In genomic region chr6:73386261-73386660, GRCm38 (mm10) we compare ENCODE assay signal across 29 mouse cellular contexts.
DNase-seq lines count a peak whose midpoint lies in the region; ATAC-seq and TF ChIP-seq lines count a peak whose summit lies in the region.
"Had no signal": no experiment of that assay in that cellular context is flagged by ENCODE, and none has a peak within 500 bp of the region (broad histone marks: within the 10 kb centered on the region; RNA-seq: fewer than 3 reads in every experiment).

No protein-coding gene starts in this region.

- DNase-seq in cerebellum, postnatal 4 days (ENCODE audit: low spot score in 2 of 2): no peak
- peak; percentile 13 for DNase-seq in heart, adult 8-10 months (ENCODE audit: low spot score)
- no peak for DNase-seq in heart, postnatal 25 days (ENCODE audit: low spot score)
- peak; percentile 86 to 98 for DNase-seq in cerebellum, adult 2 months
- DNase-seq in cerebellum, postnatal 14 days: peak; percentile 85 to 92
- no peak for DNase-seq in kidney, adult 8-10 months
- DNase-seq: adrenal gland, adult 8-10 months; heart, postnatal 4 days; kidney, adult 11 months; kidney, postnatal 36 days; left cerebral cortex, postnatal 4 days; liver, postnatal 0 days; lung, postnatal 36 days; right cerebral cortex, postnatal 4 days; thymus, adult 18-20 months; thymus, postnatal 25 days had no signal

- H3K27me3 ChIP-seq in cerebellum, adult 2 months (ENCODE audit: control insufficient read depth, insufficient read depth, low read length): no peaks in the 10 kb centered on the region
- H3K27me3 ChIP-seq: embryonic facial prominence, embryonic 13.5 days; forebrain, embryonic 15.5 days; liver, embryonic 12.5 days; megakaryocyte, embryonic 14.5 days; midbrain, embryonic 12.5 days; neural tube, embryonic 13.5 days; stomach, embryonic 15.5 days had no signal

- intact Hi-C loops in heart, postnatal 25 days (cut with DNase I): no loop called here

- ATAC-seq in cerebellum, adult (ENCODE audit: insufficient number of reproducible peaks, low FRiP score, low TSS enrichment): peak; percentile 97
- ATAC-seq in megakaryocyte, adult 5-6 weeks (ENCODE audit: poor library complexity, severe bottlenecking): no peak
- ATAC-seq: forebrain, embryonic 15.5 days; liver, embryonic 12.5 days; liver, postnatal 0 days had no signal

- TF ChIP-seq POLR2A in cerebellum, adult 2 months (IDR thresholded peaks at IDR 0.05; ENCODE audit: borderline replicate concordance, insufficient read depth, low read length): no peak

- 12% methylated on average over 3 of the region's 3 CpGs for WGBS in cerebellum, adult 2 months

- H3K27ac ChIP-seq in cerebellum, adult 2 months (ENCODE audit: insufficient read depth, low read length): peak overlapping the region; percentile 49; the same call in 1 of the 2 replicates
- H3K27ac ChIP-seq: embryonic facial prominence, embryonic 13.5 days; forebrain, embryonic 10.5 days; forebrain, embryonic 15.5 days; heart, adult 2 months; hindbrain, embryonic 14.5 days; layer of hippocampus, adult 2 months; liver, embryonic 12.5 days; midbrain, embryonic 12.5 days; neural tube, embryonic 13.5 days; stomach, embryonic 15.5 days had no signal

- TF ChIP-seq CTCF in cerebellum, adult 2 months (IDR thresholded peaks at IDR 0.05; ENCODE audit: borderline replicate concordance, insufficient read depth, low read depth, low read length): no peak

- peaks cover 41% of the 10 kb centered on the region for H3K4me1 ChIP-seq in cerebellum, adult 2 months (ENCODE audit: control insufficient read depth, insufficient read depth, low read length)
- H3K4me1 ChIP-seq: embryonic facial prominence, embryonic 13.5 days; forebrain, embryonic 10.5 days; forebrain, embryonic 15.5 days; liver, embryonic 12.5 days; megakaryocyte, embryonic 14.5 days; midbrain, embryonic 12.5 days; neural tube, embryonic 13.5 days; stomach, embryonic 15.5 days had no signal

- no peak overlapping the region for H3K4me3 ChIP-seq in cerebellum, adult 2 months (replicated peaks; ENCODE audit: insufficient read depth, low read depth, low read length)
- H3K4me3 ChIP-seq: embryonic facial prominence, embryonic 13.5 days; forebrain, embryonic 10.5 days; forebrain, embryonic 15.5 days; heart, adult 2 months; layer of hippocampus, adult 2 months; liver, embryonic 12.5 days; megakaryocyte, embryonic 14.5 days; midbrain, embryonic 12.5 days; neural tube, embryonic 13.5 days; stomach, embryonic 15.5 days had no signal

Comparison
In these comparisons a context has a peak if more than half of its experiments do, and no peak if none do; other contexts are left out.
1. DNase-seq: peak in heart, adult 8-10 months (single experiment), cerebellum, adult 2 months (2 of 2) and cerebellum, postnatal 14 days (2 of 2); none in cerebellum, postnatal 4 days (0 of 2), heart, postnatal 25 days (single experiment) and kidney, adult 8-10 months (0 of 2).